Mouse (Mus musculus) limb, embryonic 14.5 days (tissue): ENCODE results near the gene Sbds. TPM values are rescaled to one million over a fixed set of nuclear protein-coding genes. Genes with fewer than 3 reads are reported as not detected.

Experiments
- ATAC-seq: fragments of 200-750 bp; cut with Nextera tagmentation; 2 replicates; pipeline ENCODE4 v1.8.0; 2017; ENCODE audit warnings: low read depth, moderate number of reproducible peaks, moderate TSS enrichment; ENCODE audit not compliant: low FRiP score
- DNase-seq: peaks from one replicate; pipeline ENCODE4 v3.0.0-alpha.2; 2015; ENCODE audit warnings: low spot score
- H3K27ac ChIP-seq: fragments of 300-500 bp; sonication (generic); replicated peaks from 2 replicates; pipeline ENCODE4 v1.5.1; 2014; ENCODE audit warnings: low read depth, mild to moderate bottlenecking, low read length, moderate library complexity, mixed read lengths
- H3K27me3 ChIP-seq: fragments of 300-500 bp; sonication (generic); 2 replicates; pipeline ENCODE4 v1.6.1; 2014; ENCODE audit warnings: low read length, mixed read lengths; ENCODE audit not compliant: control insufficient read depth, insufficient read depth
- H3K36me3 ChIP-seq: fragments of 300-500 bp; sonication (generic); 2 replicates; pipeline ENCODE4 v1.6.1; 2014; ENCODE audit warnings: mild to moderate bottlenecking, low read length, moderate library complexity, mixed read lengths; ENCODE audit not compliant: control insufficient read depth, insufficient read depth
- H3K4me1 ChIP-seq: fragments of 300-500 bp; sonication (generic); 2 replicates; pipeline ENCODE4 v1.6.1; 2014; ENCODE audit warnings: antibody characterized with exemption, low read length, mixed read lengths; ENCODE audit not compliant: control insufficient read depth, insufficient read depth
- H3K4me2 ChIP-seq: fragments of 300-500 bp; sonication (generic); replicated peaks from 2 replicates; pipeline ENCODE4 v1.6.1; 2014; ENCODE audit warnings: low read depth, mild to moderate bottlenecking, low read length, moderate library complexity; ENCODE audit not compliant: severe bottlenecking
- H3K4me3 ChIP-seq: fragments of 300-500 bp; sonication (generic); replicated peaks from 2 replicates; pipeline ENCODE4 v1.5.1; 2014; ENCODE audit warnings: low read length
- H3K9ac ChIP-seq: fragments of 300-500 bp; sonication (generic); 2 replicates; pipeline ENCODE4 v1.6.1; 2014; ENCODE audit warnings: mild to moderate bottlenecking, low read depth, low read length, moderate library complexity; ENCODE audit not compliant: severe bottlenecking
- H3K9me3 ChIP-seq: fragments of 300-500 bp; sonication (generic); 2 replicates; pipeline ENCODE4 v1.6.1; 2016; ENCODE audit warnings: low read length; ENCODE audit not compliant: control insufficient read depth
- POLR2A ChIP-seq: fragments of 200-500 bp; IDR thresholded peaks from 2 replicates; pipeline ENCODE4 v1.8.0; 2012; ENCODE audit warnings: inconsistent platforms, mild to moderate bottlenecking, moderate library complexity, borderline replicate concordance; ENCODE audit not compliant: insufficient read depth, insufficient read length; ENCODE audit errors: extremely low read depth
- WGBS: fragments of 180-500 bp; shearing (Covaris S2); extraction: QIAGEN DNeasy Blood & Tissue Kit; methylation state at CpG from one replicate; pipeline ENCODE4 v1.1.7; 2014; 5-methylcytosine and 5-hydroxymethylcytosine counted together
- polyA plus RNA-seq, 2 experiments: library from polyadenylated mRNA; depleted of rRNA in 1 of 2; stranded (reverse) in 1 of 2; unstranded in 1 of 2; fragments of >200 nt; fragmentation: Nextera tagmentation in 1 of 2; extraction: Ambion mirVana in 1 of 2; gene quantifications; 2 replicates each; pipeline versions ENCODE4 v1.2.1 to v1.2.3; 2012 to 2014

The Sbds gene
- polyA plus RNA-seq, 2 experiments: 50.8 to 51.9 TPM

DNA sequence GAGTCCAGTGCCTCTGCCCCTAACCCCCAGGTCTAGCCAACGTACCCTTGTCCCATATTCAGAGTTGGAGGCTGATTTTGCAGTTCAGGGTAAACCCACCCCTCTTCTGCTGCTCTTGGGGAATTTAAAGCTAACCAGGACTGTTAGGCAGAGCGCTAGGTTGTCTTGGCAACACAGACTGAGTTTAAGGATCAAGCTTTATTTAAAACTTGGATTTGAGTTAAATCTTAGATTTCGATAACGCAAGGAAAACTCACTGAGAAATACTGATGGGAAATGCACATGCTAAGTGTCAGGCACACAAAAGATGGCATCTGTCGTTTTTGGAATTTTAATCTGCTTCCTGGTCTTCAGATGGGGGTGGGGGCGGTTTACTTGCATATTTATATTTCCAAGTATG, 39.3 kb upstream of the Sbds start:
- Histone ChIP-seq H3K27ac (no peak overlapping the region), H3K4me3 (no peak overlapping the region), H3K27me3 (no peaks in the 10 kb centered on the region), H3K4me2 (no peak overlapping the region), H3K9ac (no peak overlapping the region), H3K36me3 (peaks cover 54% of the 10 kb centered on the region), H3K9me3 (no peaks in the 10 kb centered on the region), H3K4me1 (no peaks in the 10 kb centered on the region)
- no peak for ATAC-seq
- WGBS: 90% methylated on average over 6 of the region's 6 CpGs
- no peak for TF ChIP-seq POLR2A
- no peak for DNase-seq

DNA sequence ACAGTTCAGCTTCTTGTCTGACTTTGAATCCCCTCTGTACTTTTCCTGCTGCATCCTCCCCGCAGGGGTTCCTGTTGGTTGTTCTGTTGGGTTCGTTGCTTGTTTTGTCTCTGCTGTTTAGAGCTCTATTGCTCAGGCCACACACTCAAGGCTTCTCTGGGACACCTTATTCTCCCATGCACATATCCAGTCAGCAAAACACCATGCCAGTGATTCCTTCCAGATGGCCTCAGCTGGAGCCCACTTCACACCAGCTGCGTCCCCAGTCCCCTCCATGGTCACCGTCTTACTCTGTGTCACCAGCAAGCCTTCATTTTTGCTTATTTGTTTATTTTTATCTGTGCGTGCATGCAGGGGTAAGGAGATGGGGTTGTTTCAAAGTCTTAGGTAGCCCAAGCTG, 38.6 kb upstream of the Sbds start:
- WGBS: 74% methylated on average over 5 of the region's 5 CpGs
- no peaks in the 10 kb centered on the region for H3K4me1 ChIP-seq
- H3K27me3 ChIP-seq: no peaks in the 10 kb centered on the region
- H3K9ac ChIP-seq: no peak overlapping the region
- ATAC-seq: no peak
- H3K4me2 ChIP-seq: no peak overlapping the region
- peaks cover 56% of the 10 kb centered on the region for H3K36me3 ChIP-seq
- no peaks in the 10 kb centered on the region for H3K9me3 ChIP-seq
- no peak for TF ChIP-seq POLR2A
- H3K27ac ChIP-seq: no peak overlapping the region
- DNase-seq: no peak
- no peak overlapping the region for H3K4me3 ChIP-seq

- no peak for TF ChIP-seq POLR2A
These were observed 37.6 kb upstream of the Sbds start for GRCm38 (mm10) chr5:130292976-130293375.

DNA sequence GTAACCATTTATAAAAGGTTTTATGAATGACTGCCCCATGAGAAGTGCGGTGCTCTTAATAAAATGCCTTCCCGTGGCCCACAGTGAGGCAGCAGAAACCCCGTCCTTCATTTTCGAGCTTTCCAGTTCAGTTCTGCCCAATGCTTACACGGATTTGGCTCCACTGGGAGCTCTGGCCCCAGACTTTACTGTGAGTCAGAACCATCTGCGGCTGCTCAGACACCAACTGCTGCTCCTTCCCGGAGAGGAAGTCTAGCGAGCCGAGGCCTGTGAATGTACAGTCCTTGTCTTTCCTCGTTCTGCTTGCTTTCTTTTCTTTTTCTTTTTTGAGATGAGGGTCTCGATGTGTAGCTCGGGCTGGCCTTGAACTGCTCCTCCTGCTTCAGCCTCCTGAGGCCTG, 35.4 kb upstream of the Sbds start:
- H3K9me3 ChIP-seq: no peaks in the 10 kb centered on the region
- DNase-seq (no peak), ATAC-seq (no peak)
- H3K4me3 ChIP-seq: no peak overlapping the region
- no peak overlapping the region for H3K4me2 ChIP-seq
- no peaks in the 10 kb centered on the region for H3K27me3 ChIP-seq
- H3K4me1 ChIP-seq: no peaks in the 10 kb centered on the region
- H3K27ac ChIP-seq: no peak overlapping the region
- H3K36me3 ChIP-seq: peaks cover 43% of the 10 kb centered on the region
- no peak for TF ChIP-seq POLR2A
- H3K9ac ChIP-seq: no peak overlapping the region
- WGBS: 94% methylated on average over 12 of the region's 12 CpGs

More at GRCm38 (mm10) chr5:130292976-130293375, 37.6 kb upstream of the Sbds start:
- Histone ChIP-seq H3K9ac (no peak overlapping the region), H3K9me3 (no peaks in the 10 kb centered on the region), H3K4me3 (no peak overlapping the region), H3K4me1 (no peaks in the 10 kb centered on the region), H3K27ac (no peak overlapping the region), H3K4me2 (no peak overlapping the region), H3K27me3 (no peaks in the 10 kb centered on the region), H3K36me3 (peaks cover 57% of the 10 kb centered on the region)
- ATAC-seq (no peak), DNase-seq (no peak)
- 94% methylated on average over 4 of the region's 4 CpGs for WGBS

- H3K36me3 ChIP-seq: peaks cover 47% of the 10 kb centered on the region
- H3K4me2 ChIP-seq: no peak overlapping the region
- H3K9me3 ChIP-seq: no peaks in the 10 kb centered on the region
- H3K4me3 ChIP-seq: no peak overlapping the region
- H3K4me1 ChIP-seq: no peaks in the 10 kb centered on the region
- H3K9ac ChIP-seq: no peak overlapping the region
- no peak overlapping the region for H3K27ac ChIP-seq
- H3K27me3 ChIP-seq: no peaks in the 10 kb centered on the region
- DNase-seq (no peak), ATAC-seq (no peak)
- 93% methylated on average over 6 of the region's 6 CpGs for WGBS
- TF ChIP-seq POLR2A: no peak
These were observed 34.9 kb upstream of the Sbds start for GRCm38 (mm10) chr5:130290242-130290641.

DNA sequence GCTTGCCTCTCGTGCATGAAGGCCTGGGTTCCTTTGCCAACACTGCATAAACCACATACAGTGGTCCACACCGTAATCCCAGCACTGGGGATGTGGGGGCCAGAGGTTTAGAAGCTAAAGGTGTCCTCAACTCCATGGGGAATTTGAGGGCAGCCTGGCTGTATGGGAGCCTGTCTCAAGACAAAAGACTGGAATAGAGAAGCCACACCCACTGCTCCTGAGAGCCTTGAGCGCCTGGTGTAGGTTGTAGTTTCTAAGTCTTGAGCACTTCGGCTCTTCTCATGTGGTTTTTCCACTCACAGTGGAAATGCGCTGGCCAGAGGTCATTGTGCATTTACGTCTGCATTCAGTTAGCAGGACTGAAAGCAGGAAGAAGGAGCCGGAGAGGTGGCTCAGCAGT, 32.8 kb upstream of the Sbds start:
- no peaks in the 10 kb centered on the region for H3K4me1 ChIP-seq
- no peak overlapping the region for H3K9ac ChIP-seq
- peaks cover 61% of the 10 kb centered on the region for H3K36me3 ChIP-seq
- peaks cover 6% of the 10 kb centered on the region; the same call in 1 of the 2 replicates for H3K9me3 ChIP-seq
- ATAC-seq: no peak
- no peak overlapping the region for H3K4me3 ChIP-seq
- H3K27me3 ChIP-seq: no peaks in the 10 kb centered on the region
- TF ChIP-seq POLR2A: no peak
- H3K27ac ChIP-seq: no peak overlapping the region
- no peak overlapping the region for H3K4me2 ChIP-seq
- no peak for DNase-seq
- WGBS: 82% methylated on average over 7 of the region's 7 CpGs
